Mouse (Mus musculus) testis, adult 2 months (tissue): ENCODE measurements around the gene Slit3. TPM values are rescaled to one million over a fixed set of nuclear protein-coding genes. Genes with fewer than 3 reads are reported as not detected.

ENCODE experiments used
- H3K27ac ChIP-seq: fragments of 200-500 bp; 2 replicates; pipeline ENCODE4 v1.5.1; 2012; ENCODE audit warnings: low read depth, low read length; ENCODE audit not compliant: control insufficient read depth, insufficient read depth
- H3K27me3 ChIP-seq: fragments of 200-500 bp; 2 replicates; pipeline ENCODE4 v1.6.1; 2012; ENCODE audit warnings: mild to moderate bottlenecking, low read length, moderate library complexity; ENCODE audit not compliant: control insufficient read depth, insufficient read depth
- H3K36me3 ChIP-seq: fragments of 200-500 bp; 2 replicates; pipeline ENCODE4 v1.6.1; 2012; ENCODE audit warnings: mild to moderate bottlenecking, low read length; ENCODE audit not compliant: control insufficient read depth, insufficient read depth
- H3K4me1 ChIP-seq: fragments of 200-500 bp; 2 replicates; pipeline ENCODE4 v1.6.1; 2012; ENCODE audit warnings: low read length; ENCODE audit not compliant: control insufficient read depth, insufficient read depth
- H3K4me3 ChIP-seq: fragments of 200-500 bp; 2 replicates; pipeline ENCODE4 v1.5.1; 2012; ENCODE audit warnings: low read depth, mild to moderate bottlenecking, low read length, moderate library complexity, mixed read lengths; ENCODE audit not compliant: control insufficient read depth
- CTCF ChIP-seq: fragments of 200-500 bp; IDR thresholded peaks from 2 replicates; pipeline ENCODE4 v1.5.1; 2012; ENCODE audit warnings: low read depth, mild to moderate bottlenecking, inconsistent platforms, low read length, moderate library complexity; ENCODE audit not compliant: control insufficient read depth, insufficient read depth, insufficient replicate concordance
- POLR2A ChIP-seq: fragments of 200-500 bp; IDR thresholded peaks from 2 replicates; pipeline ENCODE4 v1.6.1; 2012; ENCODE audit warnings: low read depth, mild to moderate bottlenecking, inconsistent platforms, low read length, moderate library complexity; ENCODE audit not compliant: control insufficient read depth
- polyA plus RNA-seq: library from polyadenylated mRNA; depleted of rRNA; stranded (reverse); fragments of >200 nt; gene quantifications from 2 replicates; pipeline ENCODE4 v1.2.3, GENCODE M21; 2012

Gene Slit3
- polyA plus RNA-seq, 1 experiment, result 8.4 TPM

DNA sequence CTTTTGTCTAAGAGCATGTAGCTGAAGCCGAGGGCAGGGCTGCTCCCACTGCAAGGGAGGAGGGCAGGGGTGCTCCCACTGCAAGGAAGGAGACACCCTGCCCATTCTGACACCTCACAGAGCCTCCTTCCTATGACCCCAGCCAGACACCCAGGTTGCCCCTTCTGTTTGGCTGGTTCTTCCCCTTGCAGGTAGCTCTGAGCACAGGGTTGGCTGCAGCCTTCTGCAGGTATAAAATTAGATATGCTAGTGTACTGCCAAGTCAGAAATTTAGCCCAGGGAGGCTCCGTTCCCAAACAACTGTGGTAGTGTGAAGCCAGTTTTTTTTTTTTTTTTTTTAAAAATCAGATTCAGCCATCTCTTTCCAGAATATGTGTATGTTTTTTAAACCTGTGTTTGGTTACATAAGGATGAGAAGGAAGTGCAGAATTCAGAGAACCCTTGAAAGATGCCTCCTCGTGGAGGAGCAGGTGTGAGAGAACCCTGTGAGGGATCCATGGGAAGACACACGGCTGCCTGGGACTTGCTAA is 39.7 kb downstream of the Slit3 start:
- TF ChIP-seq POLR2A (no peak), CTCF (no peak)
- H3K4me1 ChIP-seq, result no peaks in the 10 kb centered on the region
- H3K27ac ChIP-seq, result no peak overlapping the region
- H3K27me3 ChIP-seq, result no peaks in the 10 kb centered on the region
- H3K4me3 ChIP-seq, result no peak overlapping the region
- no peaks in the 10 kb centered on the region for H3K36me3 ChIP-seq

DNA sequence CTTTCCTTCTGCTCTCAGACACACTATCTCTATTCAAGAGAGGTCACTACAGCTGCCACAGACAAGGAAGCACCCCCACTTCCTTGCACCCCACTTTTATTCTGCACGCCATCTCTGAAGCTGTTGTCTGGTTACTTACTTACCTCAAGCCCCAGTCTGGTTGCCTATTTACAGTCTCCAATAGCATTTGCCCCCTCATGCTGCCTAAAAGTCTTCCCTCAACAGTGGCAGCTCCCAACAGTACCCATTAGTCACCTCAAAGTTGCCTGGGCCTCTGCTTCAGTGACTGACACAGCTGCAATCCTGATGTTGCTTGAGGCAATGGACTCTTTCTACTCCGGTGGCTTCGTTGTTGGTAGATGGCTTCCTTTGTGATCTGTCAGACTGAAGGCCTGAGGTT is 42.4 kb downstream of the Slit3 start:
- no peak overlapping the region for H3K27ac ChIP-seq
- H3K36me3 ChIP-seq, result no peaks in the 10 kb centered on the region
- H3K4me1 ChIP-seq, result no peaks in the 10 kb centered on the region
- TF ChIP-seq CTCF (no peak), POLR2A (no peak)
- H3K27me3 ChIP-seq, result no peaks in the 10 kb centered on the region
- no peak overlapping the region for H3K4me3 ChIP-seq

DNA sequence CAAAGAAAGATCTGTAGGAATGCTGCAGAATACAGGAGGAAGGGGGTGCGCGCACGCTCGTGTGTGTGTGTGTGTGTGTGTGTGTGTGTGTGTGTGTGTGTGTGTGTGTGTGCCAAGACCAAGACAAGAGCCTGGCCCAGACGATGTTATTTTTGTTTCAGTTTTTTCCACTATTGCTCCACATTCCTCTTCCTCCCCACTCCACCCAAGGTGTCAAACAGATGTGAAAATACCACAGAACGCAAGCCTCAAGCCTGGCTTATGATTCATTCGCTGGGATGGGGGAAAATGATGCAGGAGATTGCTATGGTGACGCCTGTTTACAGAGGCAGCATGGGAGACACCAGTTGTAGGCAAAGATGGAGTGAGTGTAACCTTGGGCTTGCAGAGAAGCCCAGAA is 46.2 kb downstream of the Slit3 start:
- Histone ChIP-seq H3K27ac (no peak overlapping the region), H3K4me1 (no peaks in the 10 kb centered on the region), H3K27me3 (no peaks in the 10 kb centered on the region), H3K4me3 (no peak overlapping the region), H3K36me3 (no peaks in the 10 kb centered on the region)
- TF ChIP-seq POLR2A (no peak), CTCF (no peak)

DNA sequence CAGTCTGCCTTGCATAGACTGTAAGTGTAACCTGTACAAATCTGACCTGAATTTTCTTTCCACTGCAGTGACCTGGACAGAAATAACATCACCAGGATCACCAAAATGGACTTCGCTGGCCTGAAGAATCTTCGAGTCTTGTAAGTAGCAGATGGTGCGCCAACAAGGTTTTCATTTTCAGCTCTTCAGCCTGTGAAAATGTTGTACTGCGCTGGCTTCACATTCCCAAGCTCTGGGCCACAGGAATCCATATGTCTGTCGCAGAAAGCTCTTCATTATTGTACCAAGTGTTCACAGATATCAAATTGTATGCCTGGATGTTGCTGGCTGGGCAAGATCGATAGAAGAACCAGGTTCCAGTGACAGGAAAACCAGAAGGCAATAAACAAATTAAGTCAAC is 50.5 kb downstream of the Slit3 start:
- no peak overlapping the region for H3K27ac ChIP-seq
- no peak for TF ChIP-seq POLR2A
- no peak for TF ChIP-seq CTCF
- H3K4me3 ChIP-seq, result no peak overlapping the region
- no peaks in the 10 kb centered on the region for H3K27me3 ChIP-seq
- no peaks in the 10 kb centered on the region for H3K4me1 ChIP-seq
- H3K36me3 ChIP-seq, result no peaks in the 10 kb centered on the region

DNA sequence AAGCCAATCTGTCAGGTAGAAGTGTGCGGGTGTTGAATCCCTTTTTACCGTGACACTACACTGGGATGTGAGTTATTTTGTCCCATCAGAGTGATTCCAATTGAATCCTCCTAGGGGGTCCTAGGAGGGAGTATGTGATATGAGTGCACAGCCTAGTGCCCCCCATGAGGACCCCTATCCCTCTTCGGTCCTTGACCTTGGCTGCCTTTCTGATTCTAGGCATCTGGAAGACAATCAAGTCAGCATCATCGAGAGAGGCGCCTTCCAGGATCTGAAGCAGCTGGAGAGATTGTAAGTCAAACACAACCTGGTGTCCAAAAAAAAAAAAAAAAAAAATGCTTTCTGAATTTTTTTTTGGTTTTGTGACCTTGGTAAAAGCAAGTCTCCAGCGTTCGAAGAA is 56.5 kb downstream of the Slit3 start:
- H3K27me3 ChIP-seq, result no peaks in the 10 kb centered on the region
- TF ChIP-seq CTCF, result no peak
- TF ChIP-seq POLR2A, result no peak
- 0 out of 2 replicates have a peak, but pooled peaks cover 2% of the 10 kb centered on the region for H3K4me1 ChIP-seq
- no peak overlapping the region for H3K27ac ChIP-seq
- no peaks in the 10 kb centered on the region for H3K36me3 ChIP-seq
- no peak overlapping the region for H3K4me3 ChIP-seq

DNA sequence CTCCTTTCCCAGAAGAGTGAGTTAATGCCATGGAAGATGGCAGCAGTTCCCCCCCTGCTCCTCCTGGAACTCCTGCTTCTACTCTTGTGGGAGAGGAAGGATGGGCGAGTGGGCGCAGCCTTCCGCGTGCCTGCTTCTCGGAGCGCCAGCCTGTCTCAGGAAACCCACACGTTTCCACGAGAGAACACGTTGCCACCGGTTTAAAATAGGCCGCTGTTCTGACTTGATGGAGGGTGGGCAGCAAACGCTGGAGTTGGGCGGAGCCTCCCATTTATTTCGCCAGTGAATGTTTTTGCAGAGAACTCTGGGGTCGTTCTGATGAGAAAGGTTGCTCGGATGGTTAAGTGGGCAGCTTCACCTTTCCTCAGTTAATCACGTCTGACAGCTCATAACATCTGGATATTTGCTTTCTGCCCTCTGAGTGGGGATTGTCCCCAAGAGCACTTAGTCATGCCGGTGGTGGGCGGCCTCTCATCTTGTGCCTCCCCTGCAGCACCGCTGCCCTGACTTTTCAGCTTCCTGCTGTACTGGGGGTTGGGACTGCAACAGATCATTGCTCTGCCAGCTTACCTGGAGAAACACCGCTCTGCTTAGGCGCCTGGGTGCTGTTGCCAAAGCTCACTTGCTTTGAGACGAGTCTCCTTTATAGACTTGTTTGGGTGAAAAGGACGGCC is 57.3 kb downstream of the Slit3 start:
- Histone ChIP-seq H3K4me1 (0 out of 2 replicates have a peak, but pooled peaks cover 2% of the 10 kb centered on the region), H3K36me3 (no peaks in the 10 kb centered on the region), H3K4me3 (no peak overlapping the region), H3K27me3 (no peaks in the 10 kb centered on the region), H3K27ac (no peak overlapping the region)
- TF ChIP-seq CTCF (no peak), POLR2A (no peak)

DNA sequence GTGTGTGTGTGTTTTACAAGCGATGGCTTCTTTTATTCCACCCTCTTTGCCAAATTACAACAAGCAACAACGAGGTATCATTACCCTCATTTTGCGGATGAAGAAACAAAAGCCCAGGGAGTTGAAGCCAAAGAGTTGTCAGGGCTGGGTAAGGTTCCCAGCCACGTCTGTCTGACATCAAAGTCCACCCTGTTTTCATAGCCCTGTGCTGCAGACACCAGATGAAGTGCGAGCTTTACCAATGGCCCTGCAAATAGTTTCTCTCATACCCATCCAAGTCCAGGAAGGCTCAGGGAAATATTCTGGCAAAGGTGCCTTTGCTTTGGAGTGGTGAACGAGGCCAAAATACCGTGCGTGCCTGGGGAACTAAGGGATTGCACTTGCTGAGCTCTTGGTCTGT is 58.3 kb downstream of the Slit3 start:
- 0 out of 2 replicates have a peak, but pooled peaks cover 2% of the 10 kb centered on the region for H3K4me1 ChIP-seq
- no peak overlapping the region for H3K4me3 ChIP-seq
- no peak for TF ChIP-seq CTCF
- no peak for TF ChIP-seq POLR2A
- no peak overlapping the region for H3K27ac ChIP-seq
- H3K27me3 ChIP-seq, result no peaks in the 10 kb centered on the region
- no peaks in the 10 kb centered on the region for H3K36me3 ChIP-seq

DNA sequence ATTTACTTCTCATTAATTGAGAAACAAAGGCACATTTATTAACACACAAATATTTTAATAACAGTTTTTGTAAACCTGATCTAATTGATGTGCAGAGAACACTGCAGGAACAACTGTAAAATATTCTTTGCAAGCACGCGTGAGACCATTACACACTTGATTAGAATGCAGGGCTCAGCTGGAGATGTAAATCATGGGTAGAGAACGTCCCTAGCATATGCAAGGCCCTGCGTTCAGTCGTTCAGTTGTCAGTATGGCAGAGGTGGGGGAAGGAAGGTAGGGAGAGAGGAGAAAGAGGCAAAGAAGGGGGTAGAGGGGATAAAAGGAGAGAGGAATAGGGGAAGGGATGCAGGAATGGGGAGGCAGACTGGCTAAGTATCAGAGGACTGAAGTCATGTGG is 61.9 kb downstream of the Slit3 start:
- TF ChIP-seq POLR2A, result no peak
- no peak for TF ChIP-seq CTCF
- H3K27me3 ChIP-seq, result no peaks in the 10 kb centered on the region
- H3K4me3 ChIP-seq, result no peak overlapping the region
- H3K27ac ChIP-seq, result no peak overlapping the region
- H3K36me3 ChIP-seq, result no peaks in the 10 kb centered on the region
- H3K4me1 ChIP-seq, result 0 out of 2 replicates have a peak, but pooled peaks cover 2% of the 10 kb centered on the region
